Comparison of ENCODE assay signal across 23 mouse cellular contexts in genomic region chr1:120911962-120912670, GRCm38 (mm10).
DNase-seq lines count a peak whose midpoint lies in the region; ATAC-seq lines count a peak whose summit lies in the region.
"Had no signal": no experiment of that assay in that cellular context is flagged by ENCODE, and none has a peak within 500 bp of the region (broad histone marks: within the 10 kb centered on the region; RNA-seq: fewer than 3 reads in every experiment).

No protein-coding gene starts in this region.

- DNase-seq in forebrain, embryonic 11.5 days (ENCODE audit: low spot score): no peak
- DNase-seq in forebrain, embryonic 10.5 days (ENCODE audit: extremely low spot score, low spot score): no peak
- peak; percentile 66 for DNase-seq in R1 (ENCODE audit: low read depth, low spot score)
- no peak for DNase-seq in layer of hippocampus, postnatal 36 days
- DNase-seq in frontal cortex, postnatal 36 days (ENCODE audit: low spot score in 2 of 2): no peak
- DNase-seq: adrenal gland, postnatal 25 days; cerebellum, adult 18-20 months; heart, postnatal 14 days; kidney, adult 8-10 months; kidney, postnatal 14 days; liver, postnatal 0 days; lung, postnatal 10 days; thymus, postnatal 36 days had no signal

- no peak overlapping the region for H3K4me2 ChIP-seq in forebrain, embryonic 11.5 days (ENCODE audit: low read depth, low read length, severe bottlenecking)
- H3K4me2 ChIP-seq in forebrain, embryonic 15.5 days (replicated peaks): no peak overlapping the region
- H3K4me2 ChIP-seq in neural tube, embryonic 12.5 days (replicated peaks): no peak overlapping the region
- H3K4me2 ChIP-seq: embryonic facial prominence, embryonic 13.5 days; heart, embryonic 11.5 days had no signal

- H3K4me3 ChIP-seq in forebrain, embryonic 11.5 days (ENCODE audit: low read depth, low read length): no peak overlapping the region
- no peak overlapping the region for H3K4me3 ChIP-seq in forebrain, embryonic 10.5 days
- H3K4me3 ChIP-seq in forebrain, embryonic 15.5 days: no peak overlapping the region
- no peak overlapping the region for H3K4me3 ChIP-seq in neural tube, embryonic 12.5 days
- H3K4me3 ChIP-seq: embryonic facial prominence, embryonic 13.5 days; layer of hippocampus, adult 2 months; limb, embryonic 10.5 days had no signal

- H3K36me3 ChIP-seq in forebrain, embryonic 11.5 days (ENCODE audit: control insufficient read depth, insufficient read depth, low read length): no peaks in the 10 kb centered on the region
- H3K36me3 ChIP-seq in forebrain, embryonic 10.5 days (replicated peaks): no peaks in the 10 kb centered on the region
- H3K36me3 ChIP-seq in forebrain, embryonic 15.5 days: no peaks in the 10 kb centered on the region
- no peaks in the 10 kb centered on the region for H3K36me3 ChIP-seq in neural tube, embryonic 12.5 days
- H3K36me3 ChIP-seq: embryonic facial prominence, embryonic 13.5 days; G1E; limb, embryonic 10.5 days had no signal

- H3K27ac ChIP-seq in forebrain, embryonic 11.5 days (ENCODE audit: low read depth, low read length): no peak overlapping the region
- H3K27ac ChIP-seq in forebrain, embryonic 10.5 days: no peak overlapping the region
- no peak overlapping the region for H3K27ac ChIP-seq in forebrain, embryonic 15.5 days (replicated peaks)
- H3K27ac ChIP-seq in neural tube, embryonic 12.5 days: no peak overlapping the region
- H3K27ac ChIP-seq: embryonic facial prominence, embryonic 13.5 days; layer of hippocampus, adult 2 months; limb, embryonic 10.5 days had no signal

- peak; percentile 71 for ATAC-seq in forebrain, embryonic 11.5 days (replicated peaks; ENCODE audit: low FRiP score)
- peak; percentile 70 for ATAC-seq in forebrain, embryonic 15.5 days (replicated peaks)
- peak; percentile 80 for ATAC-seq in neural tube, embryonic 12.5 days (ENCODE audit: low FRiP score, low read depth)
- ATAC-seq in megakaryocyte progenitor cell, adult 5-6 weeks (replicated peaks; ENCODE audit: poor library complexity): no peak
- ATAC-seq: CD4-positive, CD25-positive, alpha-beta regulatory T cell, adult 4 months; inflammation-experienced regulatory T-cells, adult 6 months; liver, postnatal 0 days had no signal

- H3K9me3 ChIP-seq in forebrain, embryonic 11.5 days (ENCODE audit: control insufficient read depth, low read length): no peaks in the 10 kb centered on the region
- no peaks in the 10 kb centered on the region for H3K9me3 ChIP-seq in forebrain, embryonic 10.5 days
- H3K9me3 ChIP-seq in forebrain, embryonic 15.5 days: no peaks in the 10 kb centered on the region
- no peaks in the 10 kb centered on the region for H3K9me3 ChIP-seq in neural tube, embryonic 12.5 days
- H3K9me3 ChIP-seq: embryonic facial prominence, embryonic 13.5 days; limb, embryonic 10.5 days had no signal

- no peaks in the 10 kb centered on the region for H3K4me1 ChIP-seq in forebrain, embryonic 11.5 days (replicated peaks; ENCODE audit: control insufficient read depth, insufficient read depth, low read length)
- peaks cover 9% of the 10 kb centered on the region; the same call in 1 of the 2 replicates for H3K4me1 ChIP-seq in forebrain, embryonic 10.5 days
- H3K4me1 ChIP-seq in forebrain, embryonic 15.5 days: peaks cover 10% of the 10 kb centered on the region
- 0 out of 2 replicates have a peak, but pooled peaks cover 9% of the 10 kb centered on the region for H3K4me1 ChIP-seq in neural tube, embryonic 12.5 days
- H3K4me1 ChIP-seq: embryonic facial prominence, embryonic 13.5 days had no signal

- H3K27me3 ChIP-seq in forebrain, embryonic 11.5 days (ENCODE audit: control insufficient read depth, insufficient read depth, low read length): no peaks in the 10 kb centered on the region
- H3K27me3 ChIP-seq in forebrain, embryonic 10.5 days (ENCODE audit: poor library complexity, severe bottlenecking): no peaks in the 10 kb centered on the region
- no peaks in the 10 kb centered on the region for H3K27me3 ChIP-seq in forebrain, embryonic 15.5 days
- no peaks in the 10 kb centered on the region for H3K27me3 ChIP-seq in neural tube, embryonic 12.5 days (replicated peaks)
- H3K27me3 ChIP-seq: embryonic facial prominence, embryonic 13.5 days had no signal

- no peak overlapping the region for H3K9ac ChIP-seq in forebrain, embryonic 11.5 days (ENCODE audit: low read length)
- no peak overlapping the region for H3K9ac ChIP-seq in forebrain, embryonic 15.5 days (replicated peaks)
- no peak overlapping the region for H3K9ac ChIP-seq in neural tube, embryonic 12.5 days
- H3K9ac ChIP-seq: embryonic facial prominence, embryonic 13.5 days; liver, postnatal 0 days had no signal

- 48% methylated on average over 8 of the region's 8 CpGs for WGBS in forebrain, embryonic 11.5 days
- 63% methylated on average over 8 of the region's 8 CpGs for WGBS in forebrain, embryonic 10.5 days
- WGBS in forebrain, embryonic 15.5 days: 25% methylated on average over 8 of the region's 8 CpGs
- WGBS in neural tube, embryonic 12.5 days: 19% methylated on average over 8 of the region's 8 CpGs
